Mouse (Mus musculus) CD8-positive naive resting alpha-beta T cell, adult 2 months (primary cell): ENCODE results near the gene Fam189a1.

Experiments
- DNase-seq, 2 experiments: peaks; one replicate each; pipeline ENCODE4 v3.0.0; 2022; ENCODE audit warnings: low read depth in 2 of 2, low spot score in 2 of 2

Gene Fam189a1

DNA sequence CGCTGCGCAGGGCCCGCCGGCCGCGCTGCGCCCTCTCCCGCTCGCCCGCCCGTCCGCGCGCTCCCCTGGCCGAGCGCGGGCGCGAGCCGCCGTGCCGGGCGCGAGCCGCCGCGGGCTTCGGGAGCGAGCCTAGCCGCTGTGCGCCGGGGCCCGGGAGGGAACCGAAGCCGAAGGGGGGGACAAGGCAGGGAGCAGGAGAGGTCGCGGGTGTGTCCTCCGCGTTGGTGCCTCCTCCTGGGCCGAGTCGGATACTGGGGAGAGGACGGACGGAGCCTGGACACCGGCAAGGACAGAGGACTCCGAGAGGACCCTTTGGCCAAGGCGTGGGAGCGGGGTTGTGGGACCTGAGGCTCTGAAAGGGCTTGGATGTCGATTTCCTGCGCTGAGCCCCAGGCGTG is at the start of gene Fam189a1:
TSS of gene Fam189a1 (minus strand) at position 57 of the 398 bp plus-strand sequence.
- no peak for DNase-seq

DNA sequence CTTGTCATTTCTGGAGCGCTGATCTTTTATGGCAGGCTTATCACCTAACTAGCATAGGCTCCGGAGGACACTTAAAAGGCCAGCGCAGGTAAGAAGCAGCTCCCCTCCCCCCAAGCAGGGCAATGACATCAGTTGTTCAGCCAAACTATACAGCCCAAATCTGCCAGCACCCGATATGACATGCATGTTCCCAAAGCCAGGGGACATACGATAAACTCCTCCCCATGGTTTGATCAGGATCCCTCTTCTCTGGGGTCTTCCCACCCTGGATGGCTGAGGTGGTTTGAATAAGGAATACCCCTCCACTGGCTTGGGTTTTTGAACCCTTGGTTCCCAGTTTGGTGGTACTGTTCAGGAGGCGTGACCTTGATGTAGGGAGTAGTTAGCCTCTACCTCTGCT is 49.7 kb upstream of the Fam189a1 start:
- no peak for DNase-seq

- DNase-seq = no peak
Observed at GRCm38 (mm10) chr7:65202719-65203118, 46.3 kb upstream of the Fam189a1 start.

DNA sequence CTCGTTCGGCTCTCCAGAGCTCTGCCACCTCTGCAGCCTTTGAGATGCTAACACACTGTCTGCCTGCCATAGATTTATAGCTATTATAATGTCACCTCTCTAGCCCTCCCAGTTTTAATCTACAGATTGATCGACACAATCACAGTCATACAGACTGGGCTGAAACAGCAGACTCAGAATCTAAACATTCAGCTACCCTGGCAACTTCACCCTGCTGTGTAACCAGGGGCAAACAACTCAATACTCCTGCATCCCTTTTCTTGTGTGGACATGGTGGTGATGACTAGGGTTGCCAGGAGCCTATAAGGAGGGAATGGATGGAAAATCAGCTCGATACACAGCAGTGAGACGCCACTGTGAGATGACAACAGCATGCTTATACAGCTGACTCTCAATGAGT is 24.3 kb upstream of the Fam189a1 start:
- DNase-seq = no peak

GRCm38 (mm10) chr7:65170762-65171161 is 14.4 kb upstream of the Fam189a1 start:
- DNase-seq = no peak

DNA sequence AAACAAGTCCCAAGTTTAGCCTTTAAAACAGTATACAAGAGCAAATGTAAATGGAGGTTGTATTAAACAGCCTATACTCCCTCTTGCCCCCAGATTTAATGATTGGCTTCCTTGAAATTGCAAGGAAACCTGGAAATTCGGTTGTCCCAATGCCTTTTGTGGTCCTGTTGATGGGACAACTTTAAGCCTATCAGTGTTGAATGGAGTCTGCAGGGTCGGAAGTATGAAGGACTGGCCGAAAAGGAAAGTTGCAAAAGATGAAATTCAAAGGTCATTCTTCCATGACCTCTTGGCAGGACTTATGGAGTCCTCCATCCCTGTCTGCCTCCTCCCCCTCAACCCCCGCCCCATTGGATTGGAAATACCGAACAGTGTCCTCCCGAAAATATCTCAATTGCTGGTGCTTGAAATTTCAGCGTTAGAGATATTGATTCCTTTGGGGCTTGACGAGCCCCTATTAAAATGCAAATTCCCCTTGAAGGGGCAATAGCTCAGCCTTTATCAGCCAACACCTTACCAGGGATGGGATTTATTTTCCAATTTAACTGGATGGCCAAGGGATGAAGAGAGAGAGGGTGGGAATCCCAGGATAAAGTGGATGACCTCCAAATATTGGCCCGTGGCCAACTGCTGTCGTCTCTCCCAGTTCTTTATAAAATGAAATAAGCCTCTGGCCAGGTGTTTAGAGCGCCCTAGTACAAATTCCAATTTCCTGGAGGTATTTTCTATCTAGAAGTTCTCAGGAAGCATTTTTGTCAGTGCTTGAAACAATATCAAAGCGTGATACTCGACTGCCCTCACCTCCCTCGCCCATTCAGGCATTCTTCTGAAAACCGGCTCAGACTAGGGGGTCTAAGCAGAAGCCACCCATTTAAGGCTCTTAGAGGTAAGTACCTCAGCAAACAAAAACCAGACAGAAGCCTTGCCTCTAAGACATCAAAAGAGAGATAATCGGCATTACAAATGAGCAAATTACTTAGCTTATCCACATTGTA is 958 bp upstream of the Fam189a1 start:
- no peak for DNase-seq

DNA sequence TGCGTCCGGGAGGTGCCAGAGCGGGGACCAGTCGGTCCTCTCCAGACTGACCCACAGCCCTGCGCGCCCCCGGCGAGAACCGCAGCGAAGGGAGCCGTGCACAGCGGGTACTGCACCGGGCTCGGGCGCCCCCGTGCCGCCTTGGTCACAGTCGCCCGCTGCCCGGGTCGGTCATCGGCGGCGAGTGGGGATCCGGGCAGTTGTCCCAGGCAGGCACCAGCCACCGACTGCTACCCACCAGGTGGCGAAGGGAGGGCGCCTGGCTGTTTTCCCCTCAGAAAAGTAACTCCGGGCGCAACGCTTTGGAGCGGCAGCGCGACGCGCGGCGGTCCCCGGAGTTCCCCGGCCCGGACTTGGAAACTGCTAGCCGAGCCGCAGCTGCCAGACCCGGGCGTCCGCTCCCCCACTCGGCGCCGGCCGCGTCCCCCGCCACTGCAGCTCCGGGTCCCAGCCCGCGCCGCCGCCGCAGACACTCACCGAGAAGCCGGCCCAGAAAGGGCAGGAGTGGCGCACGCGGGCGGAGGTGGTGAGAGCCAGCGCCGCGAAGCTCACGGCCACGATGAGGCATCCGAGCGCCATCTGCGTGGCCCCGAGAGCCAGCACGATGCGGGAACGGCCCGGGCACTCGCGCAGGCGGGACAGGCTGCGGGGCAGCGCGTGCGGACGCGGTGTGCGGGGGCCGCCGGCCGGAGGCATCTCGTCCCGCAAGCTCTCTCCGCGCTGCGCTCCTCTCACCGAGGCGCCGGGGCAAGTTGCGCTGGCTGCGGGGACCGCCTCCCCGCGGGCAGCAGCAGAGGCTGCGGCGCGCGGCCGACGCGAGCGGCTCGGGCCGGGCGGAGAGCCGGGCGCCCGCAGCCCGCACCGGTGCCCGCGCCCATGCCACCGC is 499 bp downstream of the Fam189a1 start:
- no peak for DNase-seq

- DNase-seq = no peak
Observed at GRCm38 (mm10) chr7:65154576-65154975, 1.8 kb downstream of the Fam189a1 start.

DNA sequence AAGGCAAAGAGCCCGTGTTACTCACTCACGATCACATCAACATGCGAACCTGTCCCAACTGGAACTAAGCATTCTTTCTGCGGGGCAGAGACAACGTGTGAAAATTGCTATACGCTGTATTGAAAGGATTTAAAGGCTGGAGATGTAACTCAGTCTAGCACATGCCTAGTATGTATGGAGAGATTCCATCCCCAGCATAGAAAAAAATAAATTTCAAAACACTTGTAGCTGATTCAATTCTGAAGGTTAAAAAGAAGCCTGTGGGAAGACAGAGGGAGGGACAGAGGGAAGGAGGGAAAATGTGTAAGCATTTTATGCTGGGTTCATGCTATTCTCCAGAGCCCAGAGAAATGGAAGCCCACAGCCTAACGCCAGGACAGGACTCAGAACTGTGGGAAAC is 2.5 kb downstream of the Fam189a1 start:
- DNase-seq = no peak

DNA sequence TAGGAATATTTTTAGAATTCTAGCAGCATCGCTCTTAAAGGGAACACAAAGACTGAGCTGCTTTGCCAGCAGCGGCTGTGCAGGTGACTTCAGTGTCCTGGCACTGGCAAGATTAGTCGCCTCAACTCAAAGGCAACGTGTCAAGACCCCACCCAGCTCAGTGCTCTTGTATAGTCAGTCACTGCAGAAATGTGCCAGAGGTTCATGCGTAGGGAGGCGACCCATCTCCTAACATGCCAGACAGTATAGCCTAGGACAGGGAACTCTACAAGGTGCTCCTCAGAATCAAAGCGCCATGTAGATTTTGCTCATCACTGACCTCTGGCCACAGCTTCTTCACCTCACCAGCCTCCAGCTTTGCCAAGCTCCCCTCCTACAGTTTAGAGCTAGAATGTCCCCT is 4.8 kb downstream of the Fam189a1 start:
- DNase-seq = no peak

- DNase-seq = no peak
Observed at GRCm38 (mm10) chr7:65149040-65149439, 7.3 kb downstream of the Fam189a1 start.

- no peak for DNase-seq
Observed at GRCm38 (mm10) chr7:65144881-65145280, 11.5 kb downstream of the Fam189a1 start.

DNA sequence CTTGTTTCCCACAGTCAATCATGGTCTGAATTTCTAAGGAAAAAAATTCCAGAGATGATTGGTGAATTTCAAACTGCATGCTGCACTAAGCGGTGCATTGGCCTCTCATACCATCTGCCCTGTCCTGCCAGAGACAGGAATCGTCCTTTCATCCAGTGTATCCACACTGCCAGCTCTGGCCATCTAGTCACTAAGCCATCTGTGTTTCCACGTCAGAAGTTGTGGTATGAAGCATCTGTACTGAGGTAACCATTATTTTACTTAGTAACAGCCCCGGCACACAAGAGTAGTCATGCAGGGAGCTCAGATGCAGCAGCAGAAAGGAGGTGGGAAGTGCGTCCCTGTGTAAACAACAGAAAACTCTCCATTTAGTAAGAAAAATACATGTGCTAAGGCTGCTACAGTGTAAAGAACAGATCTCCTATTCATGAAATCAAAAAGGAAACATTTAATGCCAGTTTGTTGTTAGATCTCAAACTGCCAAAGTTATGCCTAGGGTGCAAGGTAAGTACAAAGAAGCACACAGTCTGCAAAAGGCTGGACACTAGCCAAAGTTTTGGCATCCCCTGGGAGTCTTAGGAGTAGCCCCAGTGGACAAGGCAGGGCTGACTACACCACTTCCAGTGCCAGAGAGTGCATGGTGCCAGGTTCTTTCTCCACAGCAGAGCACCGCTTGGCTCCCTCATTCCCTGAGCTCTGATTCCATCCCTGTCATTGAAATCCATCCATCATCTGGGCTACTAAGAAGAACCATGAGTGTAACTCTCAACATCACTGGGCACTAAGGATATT is 14.3 kb downstream of the Fam189a1 start:
- no peak for DNase-seq

GRCm38 (mm10) chr7:65140832-65141231 is 15.5 kb downstream of the Fam189a1 start:
- DNase-seq = no peak

DNA sequence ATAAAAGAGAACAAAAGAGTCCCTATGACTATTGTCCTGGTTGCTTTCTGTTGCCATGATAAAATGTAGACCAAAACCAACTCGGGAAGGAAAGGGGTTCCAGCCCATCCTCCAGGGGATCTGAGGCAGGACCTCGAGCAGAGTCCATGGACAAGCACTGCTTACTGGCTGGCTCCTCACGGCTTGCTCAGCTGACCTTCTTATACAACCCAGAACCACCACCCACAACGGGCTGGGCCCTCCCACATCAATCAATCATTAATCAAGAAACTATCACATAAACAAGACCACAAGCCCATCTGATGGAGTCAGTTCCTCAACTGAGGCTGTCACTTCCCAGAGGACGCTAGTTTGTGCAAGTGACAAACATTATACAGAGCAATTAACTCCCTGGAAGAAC is 16.3 kb downstream of the Fam189a1 start:
- DNase-seq = no peak

GRCm38 (mm10) chr7:65123766-65124165 is 32.6 kb downstream of the Fam189a1 start:
- no peak for DNase-seq

GRCm38 (mm10) chr7:65116903-65117302 is 39.5 kb downstream of the Fam189a1 start:
- DNase-seq = no peak

DNA sequence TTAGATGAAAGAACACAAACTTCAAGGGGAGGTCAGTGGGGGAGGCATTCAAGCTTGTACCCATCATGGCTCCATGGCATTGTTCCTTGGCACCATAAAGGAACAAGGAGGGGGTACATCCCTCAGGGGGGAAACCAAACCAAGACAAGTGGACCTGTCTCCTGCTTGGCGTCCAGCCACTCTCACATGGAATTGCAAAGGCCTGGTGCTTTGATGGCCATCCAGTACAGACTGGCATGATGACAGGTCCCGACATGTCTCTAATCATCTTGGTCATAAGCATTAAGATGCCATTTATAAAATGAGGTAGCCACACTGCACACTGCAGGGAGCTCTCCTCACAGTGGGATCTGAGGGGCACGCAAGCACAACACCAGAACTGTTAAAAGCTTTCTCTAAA is 41.0 kb downstream of the Fam189a1 start:
- DNase-seq = no peak

GRCm38 (mm10) chr7:65111664-65112063 is 44.7 kb downstream of the Fam189a1 start:
- DNase-seq = no peak

- no peak for DNase-seq
Observed at GRCm38 (mm10) chr7:65105566-65105965, 50.8 kb downstream of the Fam189a1 start.

DNA sequence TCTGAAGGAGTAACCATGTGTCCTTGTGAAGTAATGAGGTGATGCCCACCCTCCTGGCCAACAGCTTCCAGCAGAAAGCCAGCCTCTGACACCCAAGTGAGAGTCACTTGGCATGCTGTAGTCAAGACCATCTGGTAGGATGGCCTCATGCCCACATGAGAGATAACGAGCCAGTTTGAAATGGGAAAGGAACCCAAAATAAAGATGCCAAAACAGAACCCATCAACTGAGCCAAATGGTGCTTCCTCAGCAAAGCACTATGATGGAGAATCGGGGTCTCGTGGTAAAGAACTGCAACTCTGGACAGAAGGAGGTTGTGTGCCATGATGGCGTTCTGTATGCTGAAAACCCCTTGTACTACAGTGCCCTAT is 51.3 kb downstream of the Fam189a1 start:
- DNase-seq = no peak
